Mouse (Mus musculus) heart, postnatal 14 days (tissue): ENCODE data around the gene Hmbs. TPM values are rescaled to one million over a fixed set of nuclear protein-coding genes. Genes with fewer than 3 reads are reported as not detected.
"Not testable (repeated sequence)": the region's sequence is repeated elsewhere in the genome, so short reads cannot be mapped to it uniquely, and the experiment has no call there.

ENCODE experiments used
- DNase-seq, 2 experiments: peaks; one replicate each; pipeline ENCODE4 v3.0.0; 2021 to 2022
- intact Hi-C: fragments of 180-260 bp; cut with DNase I; formaldehyde crosslinking; loops from one replicate; pipeline ENCODE4 v1.15.1; 2025
- total RNA-seq, 2 experiments: library from RNA; stranded (reverse); gene quantifications; 2 replicates each; pipeline ENCODE4 v1.2.3; 2021

Hmbs gene
- total RNA-seq, 2 experiments from 2014 or later, result 44.4 to 46.8 TPM

DNA sequence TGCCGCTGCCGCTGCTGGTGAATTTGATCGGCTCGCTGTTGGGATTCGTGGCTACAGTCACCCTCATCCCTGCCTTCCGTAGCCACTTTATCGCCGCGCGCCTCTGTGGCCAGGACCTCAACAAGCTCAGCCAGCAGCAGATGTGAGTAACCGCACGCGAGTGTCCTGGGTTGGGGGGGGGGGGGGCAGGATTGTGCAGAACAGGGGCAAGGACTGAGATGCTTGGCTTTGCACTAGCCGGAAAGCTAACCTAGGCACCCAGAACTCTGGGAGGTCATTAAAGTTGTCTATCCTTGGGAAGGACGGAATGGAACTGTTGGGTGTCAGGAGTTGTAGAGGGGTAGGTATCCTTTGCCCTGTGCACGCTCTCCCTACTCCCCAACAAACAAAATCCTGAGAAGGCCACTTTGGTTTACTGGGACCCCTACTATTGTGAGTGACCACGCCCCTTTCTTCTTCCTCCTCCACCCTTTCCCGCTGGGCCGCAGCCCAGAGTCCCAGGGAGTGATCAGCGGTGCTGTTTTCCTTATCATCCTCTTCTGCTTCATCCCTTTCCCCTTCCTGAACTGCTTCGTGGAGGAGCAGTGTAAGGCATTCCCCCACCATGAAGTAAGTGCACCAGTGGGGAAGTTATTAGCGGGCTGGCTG lies 16.8 kb downstream of the Hmbs start:
- intact Hi-C loops, result loop anchor here (2.0 kb wide), 1 partner anchor 20 kb away; no protein-coding TSS in a partner anchor
- DNase-seq, result peak; percentile 49 to 50

DNA sequence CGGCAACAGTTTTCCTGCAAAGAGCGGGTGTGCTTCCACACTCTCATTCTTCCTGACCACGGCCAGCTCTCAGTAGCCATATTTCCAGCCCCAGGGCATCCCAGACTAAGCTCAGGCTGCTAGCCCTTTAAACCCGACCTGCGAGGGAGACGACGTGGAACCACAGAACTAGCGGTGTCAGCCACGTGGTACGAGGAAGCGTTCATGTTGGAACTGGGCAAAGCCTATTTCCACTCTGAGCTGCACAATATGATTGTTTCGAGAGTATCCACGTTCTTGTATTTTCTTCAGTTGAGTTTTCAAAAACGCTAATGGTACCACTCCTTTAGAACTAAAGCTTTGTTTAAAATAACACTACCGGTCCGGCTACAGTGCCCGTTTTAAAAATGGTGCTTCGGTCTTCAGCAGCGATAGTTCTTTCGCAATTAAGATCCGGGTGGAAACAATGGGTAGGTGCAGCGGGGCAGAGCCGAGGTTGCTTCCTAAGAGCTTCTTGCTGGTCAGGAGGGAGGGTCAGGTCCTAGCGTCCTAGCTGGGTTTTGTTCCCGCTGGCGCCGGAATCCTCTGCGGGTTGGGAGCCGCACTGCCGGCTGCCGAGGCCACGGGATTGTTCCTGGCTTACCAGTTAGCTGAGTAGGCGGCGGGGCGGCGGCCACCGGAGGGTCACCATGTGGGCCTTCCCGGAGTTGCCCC lies 17.5 kb downstream of the Hmbs start:
- intact Hi-C loops, result loop anchor here (1.0 to 2.0 kb wide), 2 partner anchors 8 to 20 kb away; partner anchors contain the start of gene H2afx
- DNase-seq, result peak; percentile 77 to 82

DNA sequence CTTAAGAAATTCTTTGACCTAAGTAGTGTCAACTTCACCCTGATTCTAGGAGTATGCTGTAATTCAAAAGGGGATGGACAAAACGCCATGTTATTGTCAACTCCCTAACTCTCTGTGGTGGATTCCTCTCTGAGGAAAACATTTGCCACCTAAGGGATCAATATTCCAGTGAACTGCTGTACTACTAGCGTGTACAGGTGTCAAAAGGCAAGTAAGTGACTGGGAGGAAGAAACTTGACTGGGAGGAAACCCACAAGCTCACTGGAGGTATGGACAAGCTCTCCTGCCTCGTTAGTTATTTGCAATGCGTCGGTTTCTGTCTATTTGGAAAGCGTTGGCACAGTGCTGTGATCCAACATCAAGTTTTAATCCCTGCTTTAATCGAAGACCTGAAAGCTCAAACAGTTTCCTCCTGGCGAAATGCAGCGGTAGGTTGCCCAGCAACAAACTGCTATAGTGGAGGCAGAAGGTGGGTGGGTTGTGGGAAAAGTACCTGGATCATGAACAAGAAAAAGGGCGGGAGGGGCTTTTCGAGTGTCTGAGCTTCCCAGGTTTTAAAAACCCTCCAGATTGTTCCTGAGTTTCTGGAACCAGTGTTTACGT lies 18.2 kb downstream of the Hmbs start, which contains the start of gene Dpagt1:
Gene Dpagt1 (plus strand): TSS at position 252 of the 603 bp plus-strand sequence.
- intact Hi-C loops, result loop anchor here (1.0 to 2.0 kb wide), 2 partner anchors 8 to 19 kb away; partner anchors contain the start of gene H2afx
- no peak for DNase-seq

DNA sequence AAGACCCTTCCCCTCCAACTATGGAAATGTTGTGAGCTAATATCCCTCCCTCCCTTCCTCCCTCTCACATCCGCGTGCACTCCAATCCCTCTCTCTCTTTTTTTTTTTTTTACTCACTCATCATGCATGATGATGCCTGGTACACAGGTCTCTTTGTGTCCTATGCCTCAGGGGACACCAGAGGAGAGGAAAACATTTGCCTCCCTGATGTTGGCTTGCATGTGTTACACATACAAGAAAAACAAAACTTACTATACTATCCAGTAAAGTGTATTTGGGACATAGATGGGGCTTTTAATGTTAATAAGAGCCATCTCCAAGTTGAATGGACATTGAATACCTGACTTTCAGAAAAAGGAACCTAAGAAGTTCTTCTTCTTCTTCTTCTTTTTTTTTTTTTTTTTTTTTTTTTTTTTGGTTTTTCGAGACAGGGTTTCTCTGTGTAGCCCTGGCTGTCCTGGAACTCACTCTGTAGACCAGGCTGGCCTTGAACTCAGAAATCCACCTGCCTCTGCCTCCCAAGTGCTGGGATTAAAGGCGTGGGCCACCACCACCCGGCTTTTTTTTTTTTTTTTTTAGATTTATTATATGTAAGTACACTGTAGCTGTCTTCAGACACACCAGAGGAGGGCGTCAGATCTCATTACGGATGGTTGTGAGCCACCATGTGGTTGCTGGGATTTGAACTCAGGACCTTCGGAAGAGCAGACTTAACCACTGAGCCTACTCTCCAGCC lies 18.8 kb downstream of the Hmbs start:
- intact Hi-C loops, DNase-seq: not testable (repeated sequence)

GRCm38 (mm10) chr9:44324147-44324546 lies 19.9 kb downstream of the Hmbs start:
- no peak for DNase-seq
- intact Hi-C loops, result no loop called here

DNA sequence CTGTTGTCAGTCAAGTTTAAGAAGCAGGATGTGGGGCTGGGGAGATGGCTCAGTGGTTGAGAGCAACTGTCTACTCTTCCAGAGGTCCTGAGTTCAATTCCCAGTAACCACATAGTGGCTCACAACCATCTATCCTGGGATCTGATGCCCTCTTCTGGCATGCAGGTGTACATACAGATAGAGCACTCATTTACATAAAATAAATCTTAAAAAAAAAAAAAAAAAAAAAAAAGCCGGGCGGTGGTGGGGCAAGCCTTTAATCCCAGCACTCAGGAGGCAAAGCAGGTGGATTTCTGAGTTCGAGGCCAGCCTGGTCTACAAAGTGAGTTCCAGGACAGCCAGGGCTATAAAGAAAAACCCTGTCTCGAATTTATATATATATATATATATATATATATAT lies 20.4 kb downstream of the Hmbs start:
- intact Hi-C loops, DNase-seq: not testable (repeated sequence)

GRCm38 (mm10) chr9:44320799-44321133 lies 23.3 kb downstream of the Hmbs start:
- intact Hi-C loops, result no loop called here
- DNase-seq, result no peak

DNA sequence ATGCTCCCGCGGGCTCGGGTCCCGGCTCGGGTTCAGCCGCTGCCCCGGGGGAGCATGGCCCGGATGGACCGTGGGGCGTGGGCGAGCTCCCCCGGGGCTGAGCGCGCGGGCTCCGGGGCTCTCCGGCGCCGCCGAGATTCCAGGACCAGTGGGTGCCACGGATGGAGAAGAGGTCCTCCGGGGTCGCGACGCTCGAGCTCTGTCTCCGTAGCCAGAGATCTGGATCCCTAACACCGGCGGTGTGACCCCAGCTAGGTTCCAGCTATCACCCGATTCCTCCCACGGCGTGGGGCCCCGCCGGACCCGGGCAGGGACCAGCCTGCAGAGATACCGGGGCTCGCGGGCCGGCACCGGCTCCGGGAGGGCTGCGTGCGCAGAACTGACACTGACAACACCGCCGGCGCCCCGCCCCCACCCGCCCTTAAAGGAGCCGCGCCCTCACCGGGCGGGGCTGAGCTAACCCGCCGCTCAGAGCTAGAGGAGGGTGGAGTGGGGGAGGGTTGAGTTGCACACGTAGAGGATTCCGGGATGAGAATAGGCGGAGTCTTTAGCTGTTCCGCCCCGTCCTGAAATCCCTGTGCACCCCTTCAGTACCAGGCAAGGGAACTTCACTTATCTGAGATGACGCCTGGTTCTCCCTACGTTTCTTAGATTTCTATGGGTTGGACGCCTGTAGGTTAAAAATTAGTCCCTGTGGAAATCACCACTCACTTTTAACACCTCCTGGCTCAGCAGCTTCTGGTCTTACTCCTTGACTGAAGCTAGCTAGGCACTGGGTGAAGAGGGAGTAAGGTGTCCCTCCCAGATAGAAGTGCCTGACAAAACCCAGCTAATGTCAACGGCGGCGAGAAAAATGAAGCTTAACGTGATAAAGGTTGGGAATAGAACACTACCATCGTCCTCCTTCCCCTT lies 23.9 kb downstream of the Hmbs start, which contains the start of gene C2cd2l:
Gene C2cd2l (minus strand): TSS at position 399 of the 912 bp plus-strand sequence.
- DNase-seq, result peak; percentile 89 to 90
- intact Hi-C loops, result no loop called here

DNA sequence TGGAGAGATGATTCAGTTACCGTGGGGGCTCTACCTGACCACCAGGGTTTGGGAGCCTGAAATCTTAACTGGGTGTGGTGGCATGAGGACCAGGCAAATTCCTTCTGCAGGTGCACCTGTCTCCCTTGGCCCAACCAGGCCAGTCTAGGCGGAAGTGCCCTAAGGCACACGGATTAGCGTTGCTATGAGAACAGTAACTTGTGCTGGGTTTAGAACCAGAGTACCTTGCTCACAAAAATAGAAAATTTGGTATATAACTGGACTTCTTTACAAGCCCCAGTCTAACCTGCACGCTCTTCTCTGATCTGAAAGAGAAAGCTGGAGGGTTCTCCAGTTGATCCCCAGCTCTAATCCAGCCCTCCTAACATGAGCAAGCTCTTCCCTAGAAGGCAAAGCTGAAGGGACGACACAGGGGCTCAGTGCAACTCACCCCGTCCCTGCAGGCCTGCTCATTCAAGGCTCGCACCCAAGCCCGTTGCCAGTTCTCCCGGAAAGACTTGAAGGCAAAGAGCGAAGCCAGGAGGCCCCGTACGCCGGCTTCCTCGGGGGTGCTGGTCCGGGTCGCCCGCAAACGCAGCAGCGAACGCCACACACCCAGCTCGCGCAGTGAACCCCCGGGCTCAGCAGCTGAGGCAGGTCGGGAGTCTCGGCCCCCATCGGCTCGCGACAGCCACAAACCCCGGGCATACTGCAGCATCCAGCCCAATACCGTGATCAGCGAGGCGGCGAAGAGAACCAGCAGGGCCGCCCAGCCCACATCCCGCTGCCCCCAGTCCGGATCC lies 24.7 kb downstream of the Hmbs start:
- intact Hi-C loops, result no loop called here
- DNase-seq, result no peak

- intact Hi-C loops, result no loop called here
- no peak for DNase-seq
These were observed 25.3 kb downstream of the Hmbs start for GRCm38 (mm10) chr9:44318826-44319095.

DNA sequence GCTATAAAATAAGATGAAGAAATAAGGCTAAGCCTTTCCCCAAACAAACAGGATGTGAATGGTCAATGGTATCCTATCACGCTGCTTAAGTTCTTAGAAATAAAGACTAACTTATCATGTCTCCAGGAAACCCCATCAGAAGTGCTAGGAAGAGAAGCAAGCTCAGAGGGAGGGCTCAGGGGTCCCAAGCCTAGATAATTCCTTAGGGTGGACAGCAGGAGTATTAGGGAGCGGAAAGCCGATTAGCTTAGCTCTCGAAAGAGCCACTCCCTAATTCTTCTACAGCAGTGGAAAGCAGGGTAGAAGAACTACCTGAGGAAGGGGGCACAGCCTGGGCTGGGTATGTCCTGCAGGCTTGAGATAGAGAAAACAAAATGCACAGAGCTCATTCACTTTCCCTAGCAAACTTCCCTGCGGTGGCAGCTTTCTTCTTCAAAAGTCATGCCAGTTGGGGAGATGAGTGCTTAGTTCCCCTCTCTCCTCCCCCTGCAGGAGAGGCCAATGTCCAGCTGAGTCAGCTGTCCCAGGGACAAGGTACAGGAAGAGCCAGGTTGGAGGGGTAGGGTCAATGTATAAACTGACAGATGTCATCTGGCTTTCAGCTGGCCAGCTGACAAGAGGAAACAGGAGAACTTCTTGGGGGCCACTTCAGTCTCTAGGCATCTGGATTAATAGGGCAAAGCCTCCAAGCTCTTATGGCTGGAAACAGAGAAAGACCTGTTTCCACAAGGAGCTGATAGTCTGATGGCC lies 25.8 kb downstream of the Hmbs start:
- no peak for DNase-seq
- intact Hi-C loops, result no loop called here

- intact Hi-C loops, result no loop called here
- DNase-seq, result no peak
These were observed 26.6 kb downstream of the Hmbs start for GRCm38 (mm10) chr9:44317452-44317851.

DNA sequence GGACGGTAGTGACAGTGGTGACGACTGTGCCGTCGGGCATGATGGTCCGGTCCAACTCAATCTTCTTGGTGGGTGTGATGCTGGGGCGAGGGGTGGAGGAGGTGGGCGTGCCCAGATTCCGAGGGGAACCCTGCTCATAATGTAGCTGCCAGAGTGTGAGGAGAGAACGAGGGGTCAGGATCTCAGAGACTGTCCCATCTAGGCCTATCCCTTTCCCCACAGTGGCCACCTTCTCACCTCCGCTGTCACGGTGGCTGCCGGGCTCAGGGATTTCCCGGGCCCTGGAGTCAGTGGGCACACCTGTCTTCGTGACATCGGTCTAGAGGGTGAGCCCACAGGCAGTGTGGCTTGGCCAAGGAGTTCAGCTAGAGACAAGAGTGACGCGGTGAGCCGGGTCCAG lies 29.1 kb downstream of the Hmbs start:
- no peak for DNase-seq
- intact Hi-C loops, result no loop called here

GRCm38 (mm10) chr9:44314257-44314547 lies 29.8 kb downstream of the Hmbs start:
- intact Hi-C loops, result no loop called here
- DNase-seq, result no peak

DNA sequence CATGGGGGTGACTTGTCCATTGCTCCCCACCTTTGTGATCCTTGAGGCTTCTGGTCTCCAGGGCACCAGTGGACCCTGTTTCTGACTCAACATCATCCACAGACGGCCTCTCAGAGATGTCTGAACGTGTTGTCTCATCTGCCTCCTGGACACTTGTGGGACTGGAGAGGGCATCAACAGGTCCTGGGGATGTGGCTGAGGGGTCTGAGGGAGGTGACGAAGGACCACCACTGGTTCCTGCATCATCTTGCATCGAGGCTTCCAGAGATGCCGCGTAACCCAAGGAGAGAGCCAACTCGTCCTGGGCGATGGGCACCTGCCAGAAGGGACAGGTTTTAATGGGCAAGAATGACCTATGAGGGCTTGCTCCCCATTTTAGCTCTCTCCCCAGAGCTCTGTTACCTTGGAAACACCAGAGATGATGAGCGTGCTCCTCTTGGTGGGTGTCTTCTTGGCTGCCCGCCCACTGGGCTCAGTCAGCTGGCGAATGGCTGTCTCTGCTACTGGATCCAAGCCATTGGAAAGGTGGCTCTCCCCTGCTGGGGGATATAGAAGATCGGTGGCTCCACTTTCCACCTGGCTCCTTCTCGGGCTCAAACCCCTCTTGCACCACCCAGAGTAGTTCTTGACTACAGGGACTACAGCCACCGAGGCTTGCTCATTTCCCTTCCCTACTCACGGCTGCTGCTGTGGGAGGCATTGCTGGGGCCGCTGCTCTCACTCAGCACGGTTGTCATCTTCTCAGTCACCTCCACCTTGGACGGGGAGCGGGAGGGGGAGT lies 30.4 kb downstream of the Hmbs start:
- intact Hi-C loops, result no loop called here
- DNase-seq, result no peak

- intact Hi-C loops, result no loop called here
These were observed 32.6 kb downstream of the Hmbs start for GRCm38 (mm10) chr9:44311136-44312134.

GRCm38 (mm10) chr9:44310750-44311135 lies 33.3 kb downstream of the Hmbs start:
- intact Hi-C loops, result no loop called here
- peak in 1 of 2 experiments; percentile 16 for DNase-seq

More at GRCm38 (mm10) chr9:44311136-44312134, 32.6 kb downstream of the Hmbs start:
- peak; percentile 41 to 54 for DNase-seq
